Mouse (Mus musculus): ENCODE data around the gene Enah. TPM values are rescaled to one million over a fixed set of nuclear protein-coding genes. Genes with fewer than 3 reads are reported as not detected.

The Enah gene
- total RNA-seq, 2 experiments from 2014 or later = 140 to 156 TPM

DNA sequence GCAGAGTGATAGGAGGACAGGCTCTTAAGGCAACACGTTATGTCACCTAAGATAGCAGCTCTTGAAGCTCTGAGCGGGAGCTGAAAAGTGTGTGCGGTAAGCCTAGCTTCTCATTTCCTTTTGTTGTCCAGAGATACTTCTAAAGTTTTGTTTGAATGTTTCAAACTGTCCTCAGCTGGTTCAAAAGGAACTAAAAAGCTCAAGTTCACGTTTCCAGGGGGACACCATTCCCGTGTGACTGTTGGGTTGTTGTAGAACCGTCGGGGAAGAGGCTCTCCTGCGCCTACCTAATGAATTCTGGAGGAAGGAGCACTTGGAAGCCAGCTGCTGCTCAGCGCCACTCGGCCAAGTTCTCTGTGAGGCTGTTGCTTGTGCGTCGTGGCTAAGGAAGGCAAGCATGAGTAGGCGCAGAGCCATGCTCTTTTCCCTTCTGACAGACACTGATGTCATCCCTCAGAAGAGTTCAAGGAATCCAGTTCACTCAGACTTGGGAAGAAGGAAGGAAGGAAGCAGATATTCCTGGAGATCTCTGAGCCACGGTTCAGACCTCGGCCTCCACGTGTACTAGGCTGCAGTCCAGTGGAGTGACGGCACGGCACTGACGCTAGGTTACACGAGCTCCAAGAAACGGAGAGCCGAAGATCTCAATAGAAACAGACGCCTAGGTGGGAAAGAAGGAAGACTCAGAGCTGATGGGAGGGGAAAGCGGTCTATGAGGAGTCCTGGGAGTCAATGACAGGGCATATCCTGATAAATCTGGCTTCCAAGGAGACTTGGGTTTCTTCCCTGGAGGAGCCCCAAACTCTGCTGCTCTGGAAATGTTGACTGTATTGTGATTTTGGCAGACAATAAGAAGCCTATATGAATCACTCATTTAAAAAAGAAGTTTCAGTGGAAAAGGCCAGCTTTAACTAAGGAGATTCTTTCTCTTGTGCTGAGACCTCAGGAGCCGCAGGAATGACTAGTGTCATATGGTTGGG is 8.7 kb upstream of the Enah start:
- peak; percentile 64 to 67 for DNase-seq
- intact Hi-C loops (cut with DNase I) = no loop called here

DNA sequence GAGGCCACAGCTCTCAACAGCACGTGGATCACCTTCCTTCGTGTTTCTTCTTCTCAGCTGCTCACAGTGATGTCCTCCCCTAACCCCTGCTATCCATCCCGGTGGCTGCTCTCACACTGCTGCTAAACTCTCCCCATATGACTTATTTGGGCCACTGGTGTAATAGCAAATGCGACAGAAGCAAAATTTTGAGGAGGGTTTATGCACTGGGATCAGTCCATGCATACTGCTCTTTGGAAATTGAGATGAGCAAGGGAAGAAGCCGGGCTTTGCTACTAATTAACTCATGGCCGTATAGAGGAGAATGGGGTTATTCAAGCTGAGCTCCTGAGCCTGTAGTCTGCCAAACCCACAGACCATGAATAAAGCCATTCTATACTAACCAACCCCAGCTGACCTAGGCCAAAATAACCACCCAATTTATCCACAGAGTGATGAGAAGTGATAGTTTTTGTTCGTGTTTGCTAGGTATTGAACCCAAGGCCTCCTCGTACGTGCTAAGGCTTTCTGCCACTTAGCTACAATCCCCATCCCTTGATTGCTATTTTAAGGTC is 7.7 kb upstream of the Enah start:
- intact Hi-C loops (cut with DNase I) = no loop called here

DNA sequence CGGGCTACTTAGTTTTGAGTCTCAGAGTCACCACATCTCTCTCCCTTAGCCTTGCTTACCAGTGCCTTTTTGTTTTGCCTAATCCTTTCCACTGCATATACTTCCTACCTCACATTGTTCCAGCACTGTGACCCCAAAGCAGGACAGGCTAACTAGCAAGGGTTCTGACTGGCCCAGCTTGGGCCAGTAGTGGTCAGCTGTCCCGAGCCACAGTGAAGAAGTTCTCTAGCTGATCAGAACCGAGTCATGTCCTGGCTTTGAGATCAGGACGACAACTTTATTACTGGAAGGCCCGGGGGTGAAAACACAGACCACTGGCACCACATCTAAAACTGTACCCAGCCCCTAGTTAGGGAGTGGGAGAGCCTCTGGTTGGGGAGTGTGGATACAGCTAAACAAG is 7.0 kb upstream of the Enah start:
- intact Hi-C loops (cut with DNase I) = no loop called here
- DNase-seq = no peak

More for the DNA sequence above, 7.7 kb upstream of the Enah start:
- DNase-seq = no peak

DNA sequence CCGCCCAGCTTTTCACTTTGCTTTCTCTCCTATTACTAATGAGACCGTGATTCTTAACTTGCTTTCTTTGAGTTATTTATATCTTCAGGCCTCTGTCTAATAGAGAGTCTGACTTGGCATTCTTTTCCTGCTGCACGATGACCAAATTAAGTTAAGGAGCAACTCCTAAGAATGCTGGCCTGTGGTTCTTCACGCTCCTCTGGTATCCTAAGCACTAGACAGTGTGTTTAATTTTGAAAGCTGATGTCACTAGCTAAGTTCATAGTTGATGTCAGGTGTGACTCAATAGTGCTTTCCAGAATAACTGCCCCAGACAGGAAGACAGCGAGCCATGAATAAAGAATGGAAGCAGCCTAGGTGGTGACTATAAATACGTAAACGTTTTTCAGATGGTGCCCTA is 6.3 kb upstream of the Enah start:
- peak in 1 of 2 experiments; percentile 33 for DNase-seq
- intact Hi-C loops (cut with DNase I) = no loop called here

DNA sequence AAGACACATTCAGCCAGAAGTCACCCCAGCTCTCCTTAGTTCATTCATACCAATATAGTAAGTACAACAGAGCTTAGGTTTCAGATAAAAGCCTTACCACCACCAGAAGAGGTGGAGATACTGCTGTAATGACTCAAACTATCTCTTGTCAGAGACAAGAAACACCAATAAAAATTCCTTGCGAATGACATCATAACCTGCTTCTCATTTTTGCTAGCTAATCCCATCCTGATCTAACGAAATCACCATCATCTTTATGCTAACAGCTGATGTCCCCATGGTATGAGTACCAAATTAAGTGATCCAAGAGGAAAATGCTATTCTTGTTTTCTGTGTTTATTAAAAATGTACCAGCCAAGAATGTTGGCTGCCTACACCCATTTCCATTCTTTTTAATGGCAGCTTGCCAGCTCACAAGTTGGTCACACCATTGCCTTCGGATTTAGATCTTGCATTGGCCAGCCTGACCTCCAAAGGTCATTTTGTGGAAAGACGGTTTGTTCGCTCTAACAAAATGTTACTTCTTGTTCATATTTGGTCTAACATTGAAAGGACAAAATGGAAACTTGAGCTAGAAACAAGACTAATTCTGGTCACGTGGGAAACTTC is 2.0 kb upstream of the Enah start:
- intact Hi-C loops (cut with DNase I) = loop anchor here (2.0 kb wide), 2 partner anchors 69 to 93 kb away; no protein-coding TSS in a partner anchor
- DNase-seq = peak in 1 of 2 experiments; percentile 40

DNA sequence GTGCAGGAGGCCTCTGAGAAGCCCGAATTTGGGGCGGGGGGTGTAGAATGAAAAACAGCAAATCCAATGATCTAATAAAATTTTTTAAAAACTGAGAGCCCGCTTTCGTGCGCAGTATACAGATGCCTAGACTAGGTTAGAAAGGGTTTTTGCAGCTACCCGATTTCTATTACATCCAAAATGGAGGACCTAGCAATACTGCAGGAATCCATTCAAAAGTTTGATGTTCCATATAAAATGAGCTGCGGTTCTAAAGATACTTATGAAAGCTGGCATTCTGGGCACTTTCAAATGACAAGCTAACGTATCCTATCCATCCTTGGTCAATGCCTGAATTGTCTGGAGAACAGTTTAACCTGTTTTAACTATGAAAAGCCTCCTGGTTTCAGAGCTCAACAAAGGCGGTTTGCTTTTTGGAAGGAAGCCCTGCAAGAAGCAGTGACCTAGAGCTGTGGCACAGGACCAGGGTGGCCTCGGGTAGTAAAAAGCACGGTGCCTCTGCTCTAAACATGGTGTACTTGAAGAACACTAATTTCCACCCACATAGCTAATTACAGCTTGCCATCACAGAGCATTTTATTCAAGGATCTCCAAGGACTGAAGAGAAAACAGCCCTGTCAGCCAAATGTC is 1.2 kb upstream of the Enah start:
- peak; percentile 35 to 42 for DNase-seq
- intact Hi-C loops (cut with DNase I) = loop anchor here (2.0 kb wide), 2 partner anchors 70 to 94 kb away; no protein-coding TSS in a partner anchor

DNA sequence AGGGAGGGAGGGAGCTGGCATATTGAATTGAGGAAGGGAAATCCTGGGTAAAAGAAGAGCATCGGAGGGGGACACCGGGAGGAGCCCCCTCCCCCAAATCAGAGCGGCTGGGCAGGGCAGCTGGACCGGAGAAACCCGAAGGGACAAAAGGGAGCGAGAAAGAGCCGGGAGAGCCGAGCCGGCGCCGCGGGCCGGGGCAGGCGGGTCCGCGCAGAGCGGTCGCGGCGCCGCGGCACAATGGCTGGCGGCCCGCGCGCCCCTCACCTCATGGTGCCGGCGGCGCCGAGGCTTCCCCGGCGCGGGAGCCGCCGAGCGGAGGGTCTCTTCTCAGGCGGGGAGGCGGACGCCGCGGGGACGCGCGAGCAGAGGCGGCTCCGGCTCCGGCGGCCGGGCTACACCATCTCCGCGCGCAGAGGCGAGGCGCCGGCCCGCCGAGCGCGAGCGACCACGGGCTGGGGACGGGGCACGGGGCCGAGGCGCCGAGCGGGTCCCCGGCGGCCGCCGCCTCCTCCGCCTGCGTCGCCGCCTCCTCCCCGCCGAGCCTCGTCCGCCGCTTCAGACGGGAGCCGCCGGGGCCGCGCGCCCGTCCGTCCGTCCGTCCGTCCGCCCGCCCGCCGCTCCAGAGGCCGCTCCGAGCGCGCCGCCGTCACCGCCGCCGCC is 394 bp downstream of the Enah start:
- intact Hi-C loops (cut with DNase I) = loop anchor here (5.0 kb wide), 2 partner anchors 92 to 132 kb away; no protein-coding TSS in a partner anchor
- DNase-seq = peak; percentile 32 to 39

DNA sequence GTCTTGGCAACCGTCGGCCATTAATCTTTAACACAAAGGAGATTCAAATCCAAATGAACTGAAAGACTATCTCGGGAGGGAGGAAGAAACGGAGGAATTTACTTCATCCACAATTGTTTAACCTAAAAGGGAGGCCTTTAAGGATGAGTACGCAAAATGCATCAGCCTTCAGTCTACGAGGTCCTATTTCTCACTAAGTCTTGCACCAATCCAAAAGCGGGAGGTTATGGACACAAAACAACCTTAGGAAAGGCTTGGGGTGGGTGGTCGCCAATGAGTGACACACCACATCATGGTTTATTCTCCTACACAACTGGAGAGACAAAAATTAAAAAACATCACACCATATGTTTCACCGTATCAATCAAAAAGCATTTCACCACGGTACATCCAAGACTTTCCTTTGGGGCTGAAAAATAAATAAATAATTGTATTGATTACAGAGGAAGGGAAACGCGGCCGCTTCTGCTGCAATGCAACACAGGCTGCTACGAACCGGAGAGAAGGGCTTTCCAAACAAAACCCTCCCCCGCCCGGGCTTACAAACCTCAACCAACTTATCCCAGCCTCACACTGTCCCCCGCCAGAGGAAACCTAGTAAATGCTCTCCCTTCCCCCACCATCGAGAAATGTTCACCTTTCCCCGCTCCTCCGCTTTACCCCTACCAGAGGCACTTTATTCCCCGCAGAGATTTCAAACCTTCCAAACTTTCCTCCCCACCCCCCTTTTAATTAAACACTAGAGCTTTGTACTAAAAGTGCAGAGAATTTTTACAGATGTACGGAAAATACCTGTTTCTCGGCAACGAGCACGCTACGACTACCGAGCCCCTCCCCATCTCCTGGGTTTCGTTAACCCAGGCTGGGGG is 1.2 kb downstream of the Enah start:
- intact Hi-C loops (cut with DNase I) = loop anchor here (5.0 kb wide), 2 partner anchors 91 to 131 kb away; no protein-coding TSS in a partner anchor
- DNase-seq = peak; percentile 60 to 64

DNA sequence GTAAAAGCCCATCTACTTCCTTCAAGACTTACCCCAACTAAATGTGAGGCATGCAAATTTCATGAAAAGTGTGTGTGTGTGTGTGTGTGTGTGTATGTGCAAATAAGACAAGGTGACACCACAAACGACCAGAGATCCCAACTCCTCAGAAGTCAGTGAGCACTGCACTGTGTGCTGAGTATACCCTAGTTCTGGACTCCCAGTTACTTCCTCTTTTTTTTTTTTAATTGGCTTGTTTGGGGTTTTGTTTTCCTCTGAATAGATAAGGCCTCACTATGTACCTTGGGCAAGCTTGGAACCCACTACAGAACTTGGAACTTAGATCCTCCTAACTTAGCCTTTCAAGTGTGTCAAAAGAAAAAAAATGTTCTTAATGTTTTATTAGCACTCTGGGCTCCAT is 14.0 kb downstream of the Enah start:
- no peak for DNase-seq
- intact Hi-C loops (cut with DNase I) = no loop called here

DNA sequence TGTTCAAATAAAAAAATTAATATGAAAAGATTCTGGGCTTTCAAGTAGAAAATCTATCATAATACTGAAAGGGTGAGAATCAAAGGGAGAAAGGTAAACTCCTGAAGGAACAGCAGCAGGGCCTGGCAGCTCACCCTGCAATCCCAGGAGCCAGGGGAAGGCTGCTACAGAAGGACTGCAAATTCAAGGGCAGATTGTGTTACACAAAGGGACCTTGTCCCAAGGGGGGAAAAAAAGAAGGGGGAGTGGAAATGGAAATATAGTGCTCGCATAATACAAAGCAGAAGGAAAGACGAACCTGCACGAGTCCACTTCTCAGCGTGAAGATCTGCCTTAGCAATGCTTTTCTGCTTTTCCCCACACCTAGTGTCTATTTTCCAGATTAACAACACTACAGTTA is 21.1 kb downstream of the Enah start:
- intact Hi-C loops (cut with DNase I) = no loop called here
- DNase-seq = no peak

DNA sequence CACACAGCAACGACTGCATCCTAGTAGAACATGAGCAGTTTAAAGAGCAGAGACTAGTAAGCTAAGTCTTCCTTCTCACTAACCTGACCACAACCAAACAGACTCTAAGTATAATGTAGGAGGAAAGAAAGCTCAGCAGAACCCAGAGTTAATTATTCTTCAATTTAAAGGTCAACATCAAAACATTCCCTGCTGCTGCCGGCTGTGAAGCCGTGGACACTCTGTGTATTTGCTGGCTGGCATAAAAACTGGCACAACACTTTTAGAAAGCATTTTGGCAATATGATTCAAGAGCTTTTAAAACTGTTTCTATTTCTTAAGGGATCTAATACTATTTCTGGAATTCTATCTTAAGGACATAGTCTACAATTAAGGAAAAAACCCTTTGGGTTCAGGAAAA is 22.0 kb downstream of the Enah start:
- DNase-seq = no peak
- intact Hi-C loops (cut with DNase I) = no loop called here

DNA sequence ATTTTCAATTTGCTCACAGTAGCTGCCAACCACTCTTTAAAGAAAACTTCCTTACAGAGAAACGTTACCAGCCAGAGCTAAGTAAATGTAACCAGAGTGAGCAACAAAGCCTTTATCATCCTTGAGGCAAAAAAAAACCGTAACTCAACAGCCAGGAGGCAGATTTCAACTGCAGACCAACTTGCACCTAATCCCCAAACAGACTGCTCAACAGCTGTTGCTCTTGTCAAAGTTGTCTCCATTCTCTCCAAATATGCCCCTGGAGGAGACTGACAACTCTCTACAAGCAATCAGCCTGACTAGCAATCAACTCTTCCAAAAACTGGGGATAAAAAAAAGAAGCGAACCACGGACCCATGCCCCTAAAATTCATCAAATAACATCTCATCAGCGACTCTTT is 26.2 kb downstream of the Enah start:
- DNase-seq = no peak
- intact Hi-C loops (cut with DNase I) = no loop called here

DNA sequence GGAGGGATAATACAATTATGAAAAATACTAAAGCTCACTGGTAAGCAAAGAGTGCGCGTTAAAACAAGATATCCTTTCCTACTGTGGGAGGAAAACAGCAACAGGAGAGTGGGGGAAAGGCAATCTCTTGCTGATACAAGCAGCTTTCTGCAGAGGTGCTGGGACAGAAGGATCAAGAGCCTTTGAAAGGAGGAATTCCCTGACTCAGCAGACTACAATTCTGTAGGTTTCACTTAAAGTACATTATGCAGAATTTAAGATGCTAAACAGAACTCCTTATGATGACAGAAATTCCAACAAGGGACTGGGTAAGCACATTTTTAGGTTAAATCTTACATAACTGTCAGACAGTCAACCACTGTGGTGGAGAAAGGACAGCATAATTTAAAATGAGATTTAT is 31.4 kb downstream of the Enah start:
- intact Hi-C loops (cut with DNase I) = no loop called here

DNA sequence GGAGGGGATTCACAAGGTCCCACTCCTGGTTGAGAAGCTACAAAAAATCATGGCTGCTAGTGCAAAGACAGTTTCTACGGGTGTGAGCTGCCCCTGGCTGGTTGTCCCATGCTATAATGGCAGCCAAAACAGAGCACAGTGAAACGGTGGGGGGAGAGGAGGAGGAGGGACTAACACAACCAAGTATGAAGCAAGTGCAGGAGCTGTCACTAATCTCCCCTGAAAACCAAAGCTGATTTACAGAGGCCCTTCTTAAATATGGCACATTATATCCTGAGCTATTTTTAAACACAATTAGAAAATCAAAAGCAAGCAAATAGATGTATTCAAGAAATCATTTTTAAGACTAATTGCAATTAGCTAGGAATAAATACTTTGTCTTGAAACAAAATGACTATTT is 32.6 kb downstream of the Enah start:
- intact Hi-C loops (cut with DNase I) = no loop called here
- DNase-seq = no peak

More for the DNA sequence above, 31.4 kb downstream of the Enah start:
- no peak for DNase-seq

DNA sequence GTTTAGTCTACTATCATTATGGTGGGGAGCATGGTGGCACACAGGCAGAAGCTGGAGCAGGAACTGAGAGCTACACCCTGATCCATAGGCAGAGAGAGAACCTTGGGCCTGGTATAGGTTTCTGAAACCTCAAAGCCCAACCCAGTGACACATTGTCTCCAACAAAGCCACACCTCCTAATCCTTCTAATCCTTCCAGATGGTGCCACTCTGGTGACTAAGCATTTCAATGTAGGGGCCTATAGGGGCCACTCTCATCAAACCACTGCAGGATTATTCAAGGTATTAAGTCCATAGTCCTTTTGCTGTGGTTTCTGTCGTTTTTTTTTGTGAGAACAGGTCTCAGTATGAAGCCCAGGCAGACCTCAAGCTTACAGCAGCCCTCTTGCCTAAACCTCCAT is 33.9 kb downstream of the Enah start:
- DNase-seq = no peak
- intact Hi-C loops (cut with DNase I) = no loop called here

DNA sequence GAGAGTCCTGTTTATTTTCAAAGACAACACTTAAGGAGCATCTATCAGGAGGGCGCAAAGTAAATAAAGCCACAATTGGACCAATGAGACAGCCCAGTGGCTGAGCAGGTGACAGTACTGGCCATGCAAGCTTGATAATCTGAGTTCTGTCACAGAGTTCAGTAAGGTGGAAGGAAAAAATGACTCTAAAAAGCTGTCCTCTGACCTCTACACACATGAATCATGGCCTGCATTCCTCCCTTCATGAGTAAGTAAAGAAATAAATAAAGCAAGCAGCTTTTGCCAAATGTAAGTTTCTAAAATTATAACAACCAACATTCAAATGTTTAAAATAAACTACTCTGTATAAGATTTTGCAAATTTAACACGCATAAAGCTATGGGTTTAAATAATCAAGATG is 35.0 kb downstream of the Enah start:
- intact Hi-C loops (cut with DNase I) = no loop called here
- DNase-seq = no peak

DNA sequence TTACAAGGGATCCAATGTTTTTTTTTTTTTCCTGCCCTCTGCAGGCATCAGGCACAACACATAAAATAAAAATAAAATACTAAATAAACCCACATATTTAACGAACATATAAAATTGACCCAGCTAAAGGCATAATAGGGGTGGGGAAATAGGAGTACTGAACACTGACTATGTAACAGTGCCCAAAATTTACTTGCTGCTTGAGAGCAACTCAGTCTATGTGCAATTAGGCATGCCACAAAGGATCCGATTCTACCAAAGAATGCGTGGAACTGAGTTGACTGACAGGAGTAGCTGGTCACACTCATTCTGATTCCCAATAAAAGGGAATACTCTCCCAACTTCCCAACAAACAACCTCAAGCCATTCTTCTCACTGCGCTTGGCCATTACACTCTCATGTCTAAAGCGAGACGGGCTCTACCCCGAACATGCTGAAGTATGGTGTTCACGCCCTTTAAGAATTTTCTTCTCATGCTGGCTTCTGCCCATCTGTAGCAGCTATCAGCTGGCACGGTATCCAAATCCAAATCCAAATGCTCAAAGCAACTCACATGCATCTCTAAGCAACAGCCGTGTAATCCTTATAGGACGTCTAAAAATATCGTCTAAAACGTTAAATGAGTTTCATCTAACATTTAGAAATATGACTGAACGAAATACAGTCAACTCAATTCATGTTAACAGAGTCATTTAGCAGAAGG is 39.6 kb downstream of the Enah start:
- intact Hi-C loops (cut with DNase I) = no loop called here
- DNase-seq = peak; percentile 35 to 41

DNA sequence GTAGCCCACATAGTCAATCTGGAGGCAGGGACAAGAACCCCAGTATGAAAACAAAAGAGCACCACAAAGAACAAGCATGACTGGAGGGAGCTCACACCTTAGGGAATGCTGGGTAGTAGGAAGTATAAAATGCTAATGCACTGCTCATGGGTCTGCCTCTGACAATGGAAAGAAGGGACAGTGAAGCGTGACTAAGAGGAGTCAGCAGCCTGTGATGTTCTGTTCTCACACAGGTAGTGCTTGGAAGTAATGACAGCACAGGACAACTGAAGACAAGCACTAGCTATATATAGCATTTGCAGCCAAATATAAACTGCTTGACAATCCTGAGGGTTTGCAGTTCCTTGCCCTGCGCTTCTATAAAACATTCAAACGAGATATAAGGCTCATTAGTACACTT is 44.3 kb downstream of the Enah start:
- intact Hi-C loops (cut with DNase I) = no loop called here
- peak in 1 of 2 experiments; percentile 13 for DNase-seq

DNA sequence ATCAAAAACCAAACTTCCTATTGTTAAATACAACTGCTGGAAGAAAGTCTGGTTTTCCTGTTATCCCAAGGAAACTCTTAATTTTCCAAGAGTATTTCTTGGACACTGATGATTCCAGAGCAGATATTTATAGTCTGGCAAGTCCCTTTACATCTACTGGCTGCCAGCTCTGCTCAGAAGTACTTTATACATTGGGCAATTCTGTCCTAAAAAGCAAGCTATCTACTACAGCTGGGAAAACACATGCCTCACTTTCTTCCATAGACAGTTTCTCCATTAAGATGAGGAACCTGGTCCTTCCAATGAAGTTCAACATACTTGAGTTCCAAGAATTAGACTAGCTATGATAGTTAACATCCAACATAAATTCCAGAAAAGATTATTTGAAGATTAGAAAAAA is 44.9 kb downstream of the Enah start:
- intact Hi-C loops (cut with DNase I) = no loop called here
- no peak for DNase-seq

All from heart, postnatal 10 days (tissue).